27 mouse cellular contexts compared by ENCODE assay signal in genomic region chr1:57332040-57332439, GRCm38 (mm10).
"Had no signal": no experiment of that assay in that cellular context is flagged by ENCODE, and none has a peak within 500 bp of the region (broad histone marks: within the 10 kb centered on the region; RNA-seq: fewer than 3 reads in every experiment).

No protein-coding gene starts in this region.

- H3K4me2 ChIP-seq: heart, embryonic 11.5 days; heart, embryonic 13.5 days; heart, embryonic 15.5 days; hindbrain, embryonic 13.5 days; hindbrain, embryonic 15.5 days; kidney, embryonic 15.5 days; limb, embryonic 12.5 days; liver, embryonic 11.5 days; liver, embryonic 13.5 days had no signal

- H3K4me1 ChIP-seq: kidney, embryonic 15.5 days; limb, embryonic 10.5 days; limb, embryonic 12.5 days; liver, embryonic 13.5 days had no signal

- DNase-seq: gastrocnemius, postnatal 14 days; gastrocnemius, postnatal 36 days; heart, adult 11 months; heart, adult 2 months; heart, postnatal 14 days; heart, postnatal 36 days; kidney, adult 11 months; kidney, adult 2 months; kidney, adult 9 months; kidney, postnatal 14 days; kidney, postnatal 4 days; liver; liver, embryonic 13.5 days had no signal

- H3K36me3 ChIP-seq: heart, embryonic 13.5 days; heart, embryonic 15.5 days; hindbrain, embryonic 13.5 days; hindbrain, embryonic 15.5 days; kidney, embryonic 15.5 days; limb, embryonic 10.5 days; limb, embryonic 12.5 days; liver, embryonic 13.5 days had no signal

- H3K9me3 ChIP-seq: heart, embryonic 13.5 days; heart, embryonic 15.5 days; hindbrain, embryonic 13.5 days; hindbrain, embryonic 15.5 days; kidney, embryonic 15.5 days; limb, embryonic 10.5 days; limb, embryonic 12.5 days; liver, embryonic 13.5 days had no signal

- H3K27me3 ChIP-seq: heart, embryonic 13.5 days; heart, embryonic 15.5 days; hindbrain, embryonic 13.5 days; hindbrain, embryonic 15.5 days; kidney, embryonic 15.5 days; liver, embryonic 13.5 days had no signal

- H3K4me3 ChIP-seq: heart, adult 2 months; heart, embryonic 13.5 days; heart, embryonic 15.5 days; hindbrain, embryonic 13.5 days; hindbrain, embryonic 15.5 days; kidney, embryonic 15.5 days; layer of hippocampus, adult 2 months; left cerebral cortex, adult 2 months; limb, embryonic 10.5 days; limb, embryonic 12.5 days; liver, embryonic 13.5 days had no signal

- H3K9ac ChIP-seq: heart, embryonic 13.5 days; heart, embryonic 15.5 days; hindbrain, embryonic 13.5 days; hindbrain, embryonic 15.5 days; kidney, embryonic 15.5 days; limb, embryonic 12.5 days; liver, embryonic 13.5 days had no signal

- H3K27ac ChIP-seq: heart, adult 2 months; heart, embryonic 13.5 days; heart, embryonic 15.5 days; hindbrain, embryonic 13.5 days; hindbrain, embryonic 15.5 days; hindbrain, postnatal 0 days; kidney, embryonic 15.5 days; kidney, postnatal 0 days; layer of hippocampus, adult 2 months; left cerebral cortex, adult 2 months; limb, embryonic 10.5 days; limb, embryonic 12.5 days; liver, embryonic 13.5 days had no signal

- ATAC-seq: hindbrain, postnatal 0 days; intestine, embryonic 16.5 days had no signal
